Mouse (Mus musculus) urinary bladder, adult 18-20 months (tissue): ENCODE measurements around the gene Mcm9.
"Not testable (repeated sequence)": the region's sequence is repeated elsewhere in the genome, so short reads cannot be mapped to it uniquely, and the experiment has no call there.

ENCODE experiments used
- DNase-seq, 2 experiments: peaks; one replicate each; pipeline ENCODE4 v3.0.0; 2022; ENCODE audit warnings: low spot score in 2 of 2, mixed read lengths in 2 of 2

Gene Mcm9

GRCm38 (mm10) chr10:53630339-53630738 lies at the start of gene Mcm9:
Mcm9 (minus strand) TSS chr10:53630439.
- not testable (repeated sequence) for DNase-seq

- no peak for DNase-seq
Measured at GRCm38 (mm10) chr10:53661788-53662187, 31.5 kb upstream of the Mcm9 start.

- DNase-seq, result not testable (repeated sequence)
Measured at GRCm38 (mm10) chr10:53654239-53654638, 24.0 kb upstream of the Mcm9 start.

- DNase-seq, result no peak
Measured at GRCm38 (mm10) chr10:53650683-53651082, 20.4 kb upstream of the Mcm9 start.

- DNase-seq, result no peak
Measured at GRCm38 (mm10) chr10:53641507-53641906, 11.3 kb upstream of the Mcm9 start.

GRCm38 (mm10) chr10:53635246-53635971 lies 5.2 kb upstream of the Mcm9 start:
- DNase-seq, result no peak

GRCm38 (mm10) chr10:53634160-53634559 lies 3.9 kb upstream of the Mcm9 start:
- DNase-seq, result no peak

GRCm38 (mm10) chr10:53629918-53630250 lies 355 bp downstream of the Mcm9 start:
- peak; percentile 92 to 96 for DNase-seq

- DNase-seq, result peak; percentile 83 to 95
Measured at GRCm38 (mm10) chr10:53629247-53629917, 857 bp downstream of the Mcm9 start.

GRCm38 (mm10) chr10:53615850-53616616 lies 14.2 kb downstream of the Mcm9 start:
- no peak for DNase-seq

GRCm38 (mm10) chr10:53613955-53614354 lies 16.3 kb downstream of the Mcm9 start:
- DNase-seq, result no peak

- DNase-seq, result no peak
Measured at GRCm38 (mm10) chr10:53612172-53612571, 18.1 kb downstream of the Mcm9 start.

- no peak for DNase-seq
Measured at GRCm38 (mm10) chr10:53608274-53608673, 22.0 kb downstream of the Mcm9 start.

- DNase-seq, result no peak
Measured at GRCm38 (mm10) chr10:53605328-53605727, 24.9 kb downstream of the Mcm9 start.

- DNase-seq, result no peak
Measured at GRCm38 (mm10) chr10:53598821-53599220, 31.4 kb downstream of the Mcm9 start.

GRCm38 (mm10) chr10:53597121-53597881 lies 32.9 kb downstream of the Mcm9 start:
- DNase-seq, result peak in 1 of 2 experiments; percentile 68

- peak; percentile 87 to 98 for DNase-seq
Measured at GRCm38 (mm10) chr10:53596677-53597120, 33.5 kb downstream of the Mcm9 start, which contains the start of gene Asf1a. Asf1a (plus strand) TSS chr10:53596757.

- DNase-seq, result peak in 1 of 2 experiments; percentile 62
Measured at GRCm38 (mm10) chr10:53595744-53596676, 34.2 kb downstream of the Mcm9 start.

- no peak for DNase-seq
Measured at GRCm38 (mm10) chr10:53585777-53586176, 44.5 kb downstream of the Mcm9 start.

GRCm38 (mm10) chr10:53581087-53581486 lies 49.2 kb downstream of the Mcm9 start:
- DNase-seq, result no peak
